Mouse (Mus musculus): ENCODE measurements around the gene Lpar1. TPM values are rescaled to one million over a fixed set of nuclear protein-coding genes. Genes with fewer than 3 reads are reported as not detected.

Gene Lpar1
- polyA plus RNA-seq, 1 experiment from 2014 or later: 115 TPM

- Histone ChIP-seq H3K9me3 (ENCODE audit: control insufficient read depth, low read length) (peaks cover 2% of the 10 kb centered on the region; the same call in 1 of the 2 replicates), H3K27ac (replicated peaks; ENCODE audit: low read depth, low read length) (no peak overlapping the region), H3K4me1 (ENCODE audit: control insufficient read depth, insufficient read depth, low read length) (peaks cover 44% of the 10 kb centered on the region), H3K9ac (ENCODE audit: low read depth, low read length) (no peak overlapping the region), H3K36me3 (ENCODE audit: control insufficient read depth, insufficient read depth, low read length) (no peaks in the 10 kb centered on the region), H3K27me3 (replicated peaks; ENCODE audit: control insufficient read depth, insufficient read depth, low read length) (no peaks in the 10 kb centered on the region), H3K4me2 (ENCODE audit: low read depth, low read length) (no peak overlapping the region), H3K4me3 (ENCODE audit: low read depth, low read length) (no peak overlapping the region)
- no peak for DNase-seq (ENCODE audit: low spot score)
- no peak for ATAC-seq (ENCODE audit: low read depth)
- WGBS: 53% methylated on average over 3 of the region's 3 CpGs
Measured at GRCm38 (mm10) chr4:58532326-58532725, 21.4 kb downstream of the Lpar1 start.

DNA sequence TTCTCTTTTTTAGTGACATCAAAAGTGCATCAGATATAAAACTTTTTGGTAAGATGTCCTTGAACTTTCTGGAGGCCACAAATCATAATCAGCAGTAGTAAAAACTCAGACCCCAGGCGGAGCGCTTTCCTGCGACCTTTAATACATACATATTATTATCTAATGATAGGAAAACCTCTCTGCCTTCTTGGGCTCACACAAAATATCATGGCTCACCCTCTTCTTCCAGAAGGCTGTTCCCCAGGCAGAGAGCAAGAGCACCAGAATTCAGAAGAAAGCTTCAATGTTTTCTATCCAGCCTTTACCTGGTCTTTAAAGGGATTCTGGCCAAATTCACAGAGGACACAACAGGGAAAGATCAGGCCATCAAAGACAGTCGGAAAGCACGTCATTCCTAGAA, 23.0 kb downstream of the Lpar1 start:
- no peaks in the 10 kb centered on the region for H3K27me3 ChIP-seq (replicated peaks; ENCODE audit: control insufficient read depth, insufficient read depth, low read length)
- no peak overlapping the region for H3K4me2 ChIP-seq (ENCODE audit: low read depth, low read length)
- ATAC-seq (ENCODE audit: low read depth) (no peak), DNase-seq (ENCODE audit: low spot score) (no peak)
- H3K27ac ChIP-seq (replicated peaks; ENCODE audit: low read depth, low read length): peak overlapping the region; percentile 28; the same call in 1 of the 2 replicates
- H3K9me3 ChIP-seq (ENCODE audit: control insufficient read depth, low read length): no peaks in the 10 kb centered on the region
- no peak overlapping the region for H3K9ac ChIP-seq (ENCODE audit: low read depth, low read length)
- 65% methylated on average over 5 of the region's 5 CpGs for WGBS
- H3K36me3 ChIP-seq (ENCODE audit: control insufficient read depth, insufficient read depth, low read length): no peaks in the 10 kb centered on the region
- peaks cover 44% of the 10 kb centered on the region for H3K4me1 ChIP-seq (ENCODE audit: control insufficient read depth, insufficient read depth, low read length)
- H3K4me3 ChIP-seq (ENCODE audit: low read depth, low read length): no peak overlapping the region

DNA sequence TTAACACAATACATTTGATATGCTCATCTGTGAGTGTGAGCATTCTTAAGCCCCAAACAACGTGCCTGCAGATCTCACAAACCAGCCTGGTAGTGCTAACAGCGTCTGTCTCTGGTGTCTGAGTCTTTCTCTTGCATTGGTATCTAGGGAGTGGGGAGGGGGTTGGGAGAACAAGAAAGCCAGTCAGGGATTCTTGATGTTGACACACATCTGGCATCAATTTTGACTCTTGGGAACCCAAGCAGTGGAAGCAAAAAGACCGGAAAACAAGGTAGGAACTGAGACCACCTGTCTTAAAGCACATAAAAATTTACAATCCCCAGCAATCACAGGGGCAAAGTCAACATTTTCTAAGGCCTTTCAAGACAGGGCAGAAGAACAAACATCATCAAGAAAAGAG, 23.4 kb downstream of the Lpar1 start:
- DNase-seq (ENCODE audit: low spot score): peak; percentile 67
- H3K4me3 ChIP-seq (ENCODE audit: low read depth, low read length): no peak overlapping the region
- no peak overlapping the region for H3K4me2 ChIP-seq (ENCODE audit: low read depth, low read length)
- H3K36me3 ChIP-seq (ENCODE audit: control insufficient read depth, insufficient read depth, low read length): no peaks in the 10 kb centered on the region
- peaks cover 43% of the 10 kb centered on the region for H3K4me1 ChIP-seq (ENCODE audit: control insufficient read depth, insufficient read depth, low read length)
- ATAC-seq (ENCODE audit: low read depth): no peak
- 7% methylated on average over 3 of the region's 3 CpGs for WGBS
- H3K9me3 ChIP-seq (ENCODE audit: control insufficient read depth, low read length): no peaks in the 10 kb centered on the region
- H3K27ac ChIP-seq (replicated peaks; ENCODE audit: low read depth, low read length): 0 out of 2 replicates have a peak overlapping the region, but pooled peaks have one; percentile 28
- no peaks in the 10 kb centered on the region for H3K27me3 ChIP-seq (replicated peaks; ENCODE audit: control insufficient read depth, insufficient read depth, low read length)
- H3K9ac ChIP-seq (ENCODE audit: low read depth, low read length): no peak overlapping the region

DNA sequence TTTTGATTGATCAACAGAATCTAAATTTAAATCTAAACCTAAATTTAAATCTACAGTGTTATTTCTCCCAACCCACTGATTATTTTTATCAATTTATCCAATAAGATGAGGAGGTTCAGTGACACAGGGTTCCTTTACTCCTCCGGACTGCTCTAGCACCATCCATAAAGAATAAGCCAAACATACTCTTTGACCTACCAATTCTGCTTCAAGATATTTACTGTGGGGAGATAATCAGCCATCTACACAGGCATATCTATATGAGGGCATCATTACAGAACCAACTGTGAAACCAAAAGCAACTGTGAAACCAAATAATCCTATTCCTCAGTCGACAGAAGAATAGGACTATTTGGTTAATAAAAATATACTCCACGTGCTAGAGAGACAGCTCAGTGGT, 25.8 kb downstream of the Lpar1 start:
- no peak for DNase-seq (ENCODE audit: low spot score)
- no peak for ATAC-seq (ENCODE audit: low read depth)
- 74% methylated on average over 3 of the region's 3 CpGs for WGBS
- H3K27me3 ChIP-seq (replicated peaks; ENCODE audit: control insufficient read depth, insufficient read depth, low read length): no peaks in the 10 kb centered on the region
- no peak overlapping the region for H3K4me3 ChIP-seq (ENCODE audit: low read depth, low read length)
- no peaks in the 10 kb centered on the region for H3K36me3 ChIP-seq (ENCODE audit: control insufficient read depth, insufficient read depth, low read length)
- no peak overlapping the region for H3K9ac ChIP-seq (ENCODE audit: low read depth, low read length)
- H3K27ac ChIP-seq (replicated peaks; ENCODE audit: low read depth, low read length): no peak overlapping the region
- no peak overlapping the region for H3K4me2 ChIP-seq (ENCODE audit: low read depth, low read length)
- peaks cover 26% of the 10 kb centered on the region for H3K4me1 ChIP-seq (ENCODE audit: control insufficient read depth, insufficient read depth, low read length)
- no peaks in the 10 kb centered on the region for H3K9me3 ChIP-seq (ENCODE audit: control insufficient read depth, low read length)

DNA sequence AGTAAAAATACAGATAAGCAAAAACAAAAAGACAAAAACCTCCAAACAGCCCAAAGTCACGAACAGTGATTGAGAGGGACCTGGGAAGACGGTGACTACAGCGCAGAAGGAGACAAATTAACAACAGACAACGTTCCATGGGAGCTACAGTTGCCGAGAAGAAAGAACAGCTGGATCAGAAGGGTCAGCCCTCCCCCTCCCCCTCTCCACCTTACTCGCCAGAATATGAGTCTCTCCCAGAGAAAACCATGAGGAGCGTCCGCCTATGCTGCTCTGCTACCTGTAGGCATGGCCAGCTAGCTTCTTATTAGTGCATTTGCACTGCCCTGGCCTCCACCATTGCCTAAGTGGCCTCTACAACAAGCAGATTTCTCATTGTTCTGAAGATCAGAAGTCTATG, 32.6 kb downstream of the Lpar1 start:
- DNase-seq (ENCODE audit: low spot score) (no peak), ATAC-seq (ENCODE audit: low read depth) (no peak)
- H3K27me3 ChIP-seq (replicated peaks; ENCODE audit: control insufficient read depth, insufficient read depth, low read length): no peaks in the 10 kb centered on the region
- H3K4me1 ChIP-seq (ENCODE audit: control insufficient read depth, insufficient read depth, low read length): peaks cover 36% of the 10 kb centered on the region
- no peak overlapping the region for H3K4me3 ChIP-seq (ENCODE audit: low read depth, low read length)
- no peak overlapping the region for H3K4me2 ChIP-seq (ENCODE audit: low read depth, low read length)
- H3K27ac ChIP-seq (replicated peaks; ENCODE audit: low read depth, low read length): peak overlapping the region; percentile 24
- no peaks in the 10 kb centered on the region for H3K36me3 ChIP-seq (ENCODE audit: control insufficient read depth, insufficient read depth, low read length)
- H3K9ac ChIP-seq (ENCODE audit: low read depth, low read length): no peak overlapping the region
- 40% methylated on average over 8 of the region's 8 CpGs for WGBS
- H3K9me3 ChIP-seq (ENCODE audit: control insufficient read depth, low read length): no peaks in the 10 kb centered on the region

DNA sequence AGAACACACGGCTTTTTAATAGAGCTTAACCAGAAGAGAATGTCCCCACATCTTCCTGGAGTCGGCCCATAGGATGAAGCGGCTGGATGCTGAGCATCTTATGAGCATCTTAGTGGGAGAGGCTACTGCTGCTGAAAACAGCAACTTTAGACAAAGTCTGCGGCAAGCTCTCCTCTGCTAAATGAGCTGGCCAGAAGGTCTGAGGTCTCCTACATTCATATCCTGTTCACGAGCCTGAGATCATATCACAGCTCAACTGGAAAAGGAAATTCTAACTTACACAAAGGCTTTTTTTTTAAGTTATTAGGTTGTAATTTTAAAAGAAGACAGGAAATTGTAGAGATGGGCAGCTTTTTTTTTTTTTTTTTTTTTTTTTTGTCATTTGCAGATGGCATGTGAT, 33.2 kb downstream of the Lpar1 start:
- H3K4me3 ChIP-seq (ENCODE audit: low read depth, low read length): no peak overlapping the region
- H3K9ac ChIP-seq (ENCODE audit: low read depth, low read length): no peak overlapping the region
- 55% methylated on average over 5 of the region's 5 CpGs for WGBS
- peaks cover 40% of the 10 kb centered on the region for H3K4me1 ChIP-seq (ENCODE audit: control insufficient read depth, insufficient read depth, low read length)
- DNase-seq (ENCODE audit: low spot score) (no peak), ATAC-seq (ENCODE audit: low read depth) (no peak)
- no peaks in the 10 kb centered on the region for H3K27me3 ChIP-seq (replicated peaks; ENCODE audit: control insufficient read depth, insufficient read depth, low read length)
- no peak overlapping the region for H3K4me2 ChIP-seq (ENCODE audit: low read depth, low read length)
- no peaks in the 10 kb centered on the region for H3K9me3 ChIP-seq (ENCODE audit: control insufficient read depth, low read length)
- H3K27ac ChIP-seq (replicated peaks; ENCODE audit: low read depth, low read length): no peak overlapping the region
- H3K36me3 ChIP-seq (ENCODE audit: control insufficient read depth, insufficient read depth, low read length): no peaks in the 10 kb centered on the region

- H3K36me3 ChIP-seq (ENCODE audit: control insufficient read depth, insufficient read depth, low read length): no peaks in the 10 kb centered on the region
- no peak overlapping the region for H3K9ac ChIP-seq (ENCODE audit: low read depth, low read length)
- H3K4me3 ChIP-seq (ENCODE audit: low read depth, low read length): no peak overlapping the region
- H3K4me1 ChIP-seq (ENCODE audit: control insufficient read depth, insufficient read depth, low read length): peaks cover 41% of the 10 kb centered on the region
- 68% methylated on average over 4 of the region's 4 CpGs for WGBS
- H3K4me2 ChIP-seq (ENCODE audit: low read depth, low read length): no peak overlapping the region
- ATAC-seq (ENCODE audit: low read depth) (no peak), DNase-seq (ENCODE audit: low spot score) (no peak)
- H3K27me3 ChIP-seq (replicated peaks; ENCODE audit: control insufficient read depth, insufficient read depth, low read length): no peaks in the 10 kb centered on the region
- no peaks in the 10 kb centered on the region for H3K9me3 ChIP-seq (ENCODE audit: control insufficient read depth, low read length)
- H3K27ac ChIP-seq (replicated peaks; ENCODE audit: low read depth, low read length): no peak overlapping the region
Measured at GRCm38 (mm10) chr4:58519891-58520290, 33.8 kb downstream of the Lpar1 start.

- ATAC-seq (ENCODE audit: low read depth): no peak
- no peak for DNase-seq (ENCODE audit: low spot score)
- Histone ChIP-seq H3K27ac (replicated peaks; ENCODE audit: low read depth, low read length) (0 out of 2 replicates have a peak overlapping the region, but pooled peaks have one; percentile 48), H3K9ac (ENCODE audit: low read depth, low read length) (no peak overlapping the region), H3K9me3 (ENCODE audit: control insufficient read depth, low read length) (no peaks in the 10 kb centered on the region), H3K4me2 (ENCODE audit: low read depth, low read length) (no peak overlapping the region), H3K27me3 (replicated peaks; ENCODE audit: control insufficient read depth, insufficient read depth, low read length) (no peaks in the 10 kb centered on the region), H3K4me3 (ENCODE audit: low read depth, low read length) (no peak overlapping the region), H3K36me3 (ENCODE audit: control insufficient read depth, insufficient read depth, low read length) (no peaks in the 10 kb centered on the region), H3K4me1 (ENCODE audit: control insufficient read depth, insufficient read depth, low read length) (peaks cover 41% of the 10 kb centered on the region)
- WGBS: 30% methylated on average over 9 of the region's 9 CpGs
Measured at GRCm38 (mm10) chr4:58518215-58518988, 35.3 kb downstream of the Lpar1 start.

DNA sequence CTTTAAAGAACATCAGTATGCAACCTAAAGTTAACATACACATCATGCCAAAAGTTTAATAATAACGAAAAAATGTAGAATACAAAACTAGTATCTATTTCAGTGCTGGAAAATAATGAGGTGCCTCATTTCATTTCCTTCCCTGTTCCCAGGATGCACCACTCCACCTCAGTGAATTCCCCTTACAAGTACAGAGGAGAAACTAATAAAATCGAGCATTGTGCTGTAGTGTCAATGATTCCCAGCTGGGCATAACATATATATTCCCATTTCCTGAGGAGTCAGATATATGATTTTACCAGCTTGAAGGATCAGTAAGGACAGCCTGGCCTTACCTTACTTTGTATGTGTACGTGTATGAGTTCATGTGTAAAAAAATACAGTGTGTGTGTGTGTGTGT, 36.9 kb downstream of the Lpar1 start:
- H3K4me3 ChIP-seq (ENCODE audit: low read depth, low read length): no peak overlapping the region
- H3K4me1 ChIP-seq (ENCODE audit: control insufficient read depth, insufficient read depth, low read length): peaks cover 36% of the 10 kb centered on the region
- no peaks in the 10 kb centered on the region for H3K36me3 ChIP-seq (ENCODE audit: control insufficient read depth, insufficient read depth, low read length)
- no peaks in the 10 kb centered on the region for H3K27me3 ChIP-seq (replicated peaks; ENCODE audit: control insufficient read depth, insufficient read depth, low read length)
- ATAC-seq (ENCODE audit: low read depth) (no peak), DNase-seq (ENCODE audit: low spot score) (no peak)
- no peak overlapping the region for H3K9ac ChIP-seq (ENCODE audit: low read depth, low read length)
- no peak overlapping the region for H3K4me2 ChIP-seq (ENCODE audit: low read depth, low read length)
- no peaks in the 10 kb centered on the region for H3K9me3 ChIP-seq (ENCODE audit: control insufficient read depth, low read length)
- peak overlapping the region; percentile 53; the same call in 1 of the 2 replicates for H3K27ac ChIP-seq (replicated peaks; ENCODE audit: low read depth, low read length)
- WGBS: 44% methylated on average over 3 of the region's 3 CpGs

Data from embryonic facial prominence, embryonic 14.5 days (tissue).